Mouse (Mus musculus) kidney, postnatal 10 days (tissue): ENCODE data around the gene Tnfrsf9.

Experiments used
- DNase-seq: peaks from one replicate; pipeline ENCODE4 v3.0.0; 2021; ENCODE audit warnings: mixed read lengths

Tnfrsf9 gene

GRCm38 (mm10) chr4:150896896-150897624, 17.3 kb upstream of the Tnfrsf9 start:
- DNase-seq: no peak

- DNase-seq: peak; percentile 82
Observed at GRCm38 (mm10) chr4:150898716-150899365, 15.5 kb upstream of the Tnfrsf9 start.

- no peak for DNase-seq
Observed at GRCm38 (mm10) chr4:150900486-150900885, 13.9 kb upstream of the Tnfrsf9 start.

- peak; percentile 88 for DNase-seq
Observed at GRCm38 (mm10) chr4:150901651-150902050, 12.7 kb upstream of the Tnfrsf9 start.

- DNase-seq: peak; percentile 67
Observed at GRCm38 (mm10) chr4:150902062-150902461, 12.3 kb upstream of the Tnfrsf9 start.

GRCm38 (mm10) chr4:150903091-150903742, 11.1 kb upstream of the Tnfrsf9 start:
- DNase-seq: no peak

- DNase-seq: no peak
Observed at GRCm38 (mm10) chr4:150907099-150907498, 7.3 kb upstream of the Tnfrsf9 start.

GRCm38 (mm10) chr4:150908512-150908911, 5.8 kb upstream of the Tnfrsf9 start:
- peak; percentile 48 for DNase-seq

- DNase-seq: peak; percentile 99
Observed at GRCm38 (mm10) chr4:150909451-150910156, 4.8 kb upstream of the Tnfrsf9 start.

GRCm38 (mm10) chr4:150910164-150910951, 4.0 kb upstream of the Tnfrsf9 start:
- no peak for DNase-seq

GRCm38 (mm10) chr4:150913743-150914142, 619 bp upstream of the Tnfrsf9 start:
- no peak for DNase-seq

GRCm38 (mm10) chr4:150915181-150915906, 982 bp downstream of the Tnfrsf9 start:
- no peak for DNase-seq

GRCm38 (mm10) chr4:150917336-150918027, 3.1 kb downstream of the Tnfrsf9 start:
- no peak for DNase-seq

- DNase-seq: no peak
Observed at GRCm38 (mm10) chr4:150921206-150921605, 6.8 kb downstream of the Tnfrsf9 start.

- DNase-seq: no peak
Observed at GRCm38 (mm10) chr4:150924308-150924707, 9.9 kb downstream of the Tnfrsf9 start.

- DNase-seq: no peak
Observed at GRCm38 (mm10) chr4:150924936-150925335, 10.6 kb downstream of the Tnfrsf9 start.

GRCm38 (mm10) chr4:150925923-150926322, 11.6 kb downstream of the Tnfrsf9 start:
- no peak for DNase-seq

- peak; percentile 27 for DNase-seq
Observed at GRCm38 (mm10) chr4:150926924-150927705, 12.8 kb downstream of the Tnfrsf9 start.

GRCm38 (mm10) chr4:150927789-150928188, 13.4 kb downstream of the Tnfrsf9 start:
- no peak for DNase-seq

GRCm38 (mm10) chr4:150933503-150933902, 19.1 kb downstream of the Tnfrsf9 start:
- DNase-seq: no peak
